Mouse (Mus musculus) embryo, embryonic 10.5 days (tissue): ENCODE results near the gene Npcd.
"Not testable (repeated sequence)": the region's sequence is repeated elsewhere in the genome, so short reads cannot be mapped to it uniquely, and the experiment has no call there.

Experiments used
- DNase-seq: peaks from one replicate; pipeline ENCODE4 v3.0.0-alpha.2; 2015; ENCODE audit warnings: low spot score

Gene Npcd

DNA sequence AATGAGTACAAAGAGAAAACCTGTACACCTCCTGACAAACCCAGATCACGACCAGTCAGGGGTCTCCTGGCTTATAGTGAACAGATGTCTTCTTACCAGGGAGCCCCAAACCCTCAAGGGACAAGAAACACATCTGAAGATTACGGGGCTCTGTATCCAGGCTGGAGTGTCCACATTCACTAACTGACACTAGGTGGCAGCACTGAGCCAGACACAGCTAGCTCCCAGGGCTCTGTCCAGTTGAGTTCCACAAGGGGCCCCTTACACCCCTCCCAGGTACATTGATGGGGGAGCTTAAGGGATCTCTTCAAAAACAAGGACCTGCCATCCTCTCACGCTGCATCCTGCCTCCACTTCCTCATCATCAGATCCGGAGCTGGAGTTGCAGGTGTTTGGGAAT lies 3.6 kb downstream of the Npcd start:
- DNase-seq, result peak; percentile 91

DNA sequence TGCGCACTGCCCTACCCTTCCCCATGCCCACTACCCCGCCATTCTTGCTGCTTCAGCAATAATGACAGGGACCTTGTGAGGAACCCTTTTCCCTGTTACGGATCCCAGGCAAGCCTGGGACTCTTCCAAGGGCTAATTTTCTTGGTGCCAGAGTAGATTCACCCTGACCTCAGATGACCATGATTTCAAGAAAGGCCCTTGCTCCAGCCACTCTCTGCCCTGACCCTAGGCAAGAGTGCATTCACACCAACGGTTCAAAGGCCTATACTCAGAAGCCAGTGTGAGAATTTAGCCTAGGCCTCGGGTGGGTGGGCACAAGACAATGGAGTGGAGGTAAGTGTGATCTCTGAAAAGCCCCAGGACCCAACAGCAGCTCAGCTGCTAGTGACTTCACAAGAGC lies 4.6 kb downstream of the Npcd start:
- DNase-seq, result no peak

DNA sequence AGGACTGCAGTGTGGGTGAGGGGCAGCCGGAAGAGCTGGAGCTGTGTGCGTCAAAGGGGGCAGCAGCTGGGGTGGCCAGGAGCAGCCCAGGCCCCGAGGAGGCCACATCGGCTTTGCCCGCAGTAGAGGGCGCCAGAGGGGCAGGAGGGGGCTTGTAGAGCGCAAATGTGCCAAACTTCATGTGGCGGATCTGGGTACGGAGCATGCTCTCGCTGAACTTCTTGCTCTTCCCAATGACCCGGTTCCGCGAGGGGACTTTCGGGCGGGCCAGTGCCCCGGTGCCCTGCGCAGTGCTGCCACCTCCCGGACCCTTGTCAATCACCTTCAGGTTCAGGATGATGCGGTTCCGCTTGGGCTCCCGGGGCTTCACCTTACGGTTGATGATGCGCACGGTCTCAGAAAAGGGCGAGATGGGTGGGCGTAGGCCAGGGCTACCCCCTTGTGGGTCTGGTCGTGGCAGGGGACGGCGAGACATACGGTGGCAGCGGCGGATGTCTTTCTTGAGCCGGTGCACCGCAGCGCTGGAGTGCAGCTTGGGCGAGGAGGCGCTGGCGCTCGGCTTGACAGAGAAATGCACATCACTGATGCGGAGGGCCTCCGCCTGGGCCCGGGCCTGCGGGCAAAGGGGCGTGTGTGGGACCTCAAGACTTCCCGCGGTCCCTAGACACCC lies 5.5 kb downstream of the Npcd start:
- peak; percentile 38 for DNase-seq

DNA sequence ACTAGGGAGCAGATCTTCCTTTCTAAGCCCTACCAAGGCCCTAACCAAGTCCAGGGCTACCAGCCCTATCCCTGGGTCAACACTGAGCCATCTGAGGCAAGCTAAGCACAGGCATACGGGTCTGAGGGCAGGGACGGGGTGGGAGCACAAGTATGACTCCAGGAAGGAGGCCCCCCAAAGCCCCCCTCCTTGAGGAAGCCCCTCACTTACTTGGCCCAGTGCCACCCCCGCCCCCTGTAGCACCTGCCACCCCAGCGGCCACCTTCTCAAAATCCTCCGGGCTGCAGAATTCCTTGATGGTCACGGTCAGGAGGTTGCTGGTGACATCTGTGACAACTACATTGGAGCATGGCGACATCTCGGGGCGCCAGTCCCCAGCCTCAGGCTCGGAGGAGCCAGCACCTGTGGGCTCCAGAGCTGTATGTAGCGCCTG lies 6.2 kb downstream of the Npcd start:
- no peak for DNase-seq

DNA sequence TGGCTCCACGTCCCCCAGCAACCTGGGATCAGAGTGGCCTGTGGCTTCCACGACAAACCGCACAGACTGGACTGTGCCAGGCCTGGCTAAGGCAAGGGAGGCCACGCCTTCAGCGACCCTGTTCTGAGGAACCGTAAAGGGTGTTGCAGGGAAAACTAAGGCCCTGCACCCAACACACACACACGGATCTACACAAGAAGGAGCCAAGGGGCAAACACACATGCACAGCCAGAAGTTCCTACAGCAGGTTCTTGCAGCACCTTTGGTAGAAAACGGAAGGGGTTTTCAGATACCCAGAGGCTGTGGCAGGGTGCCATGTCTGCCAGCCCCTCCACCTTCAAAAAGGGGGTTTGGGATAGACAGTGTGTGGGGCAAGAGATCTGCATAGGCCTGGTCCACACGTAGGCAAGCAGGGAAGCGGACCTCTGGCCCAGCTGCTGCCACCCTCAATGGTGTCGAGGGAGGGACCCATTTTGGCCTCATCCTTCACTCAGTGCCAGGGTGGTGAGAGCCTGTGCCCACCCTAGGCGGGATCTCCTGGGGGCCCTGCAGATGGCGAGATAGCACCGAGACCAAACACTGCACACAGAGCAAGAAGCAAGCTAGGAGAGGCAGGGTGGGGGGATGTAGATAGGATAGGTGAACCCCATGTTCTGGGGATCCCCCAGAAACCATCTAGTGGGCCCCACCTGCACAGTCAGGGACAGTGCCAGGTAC lies 6.8 kb downstream of the Npcd start:
- no peak for DNase-seq

DNA sequence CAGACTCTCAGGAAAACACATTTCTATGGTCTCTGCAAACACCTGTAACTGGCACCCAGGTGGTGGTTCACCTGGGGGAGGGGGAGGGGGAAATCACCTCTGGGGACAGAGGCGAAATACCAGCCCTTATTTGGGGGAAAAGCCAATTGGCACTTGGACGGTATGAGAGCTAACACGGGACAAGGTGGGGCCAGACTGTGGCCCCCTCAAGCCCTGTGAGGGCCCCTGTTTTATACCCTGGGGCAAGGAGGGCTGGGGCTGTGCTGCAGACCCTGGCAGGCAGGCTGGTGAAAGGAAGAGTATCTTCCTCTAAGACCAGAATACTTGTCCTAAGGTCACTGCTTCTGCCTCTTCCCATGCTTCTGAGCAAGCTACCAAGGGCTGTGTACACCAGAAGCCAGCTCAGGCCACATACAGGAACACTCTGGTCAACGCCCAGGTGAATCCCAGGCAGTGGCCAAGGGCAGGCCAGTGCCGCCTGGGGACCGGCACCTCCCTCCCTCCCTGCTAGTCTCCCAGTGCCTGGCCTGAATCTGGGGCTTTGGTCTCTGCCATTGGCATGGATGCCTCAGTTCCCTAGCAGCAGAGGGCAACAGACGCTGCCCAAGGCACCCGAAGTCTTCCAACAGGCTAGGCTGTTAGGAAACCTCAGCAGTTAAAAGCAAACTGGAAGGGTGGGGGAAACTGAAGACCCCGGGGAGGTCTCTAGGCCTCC lies 7.7 kb downstream of the Npcd start:
- DNase-seq, result no peak

DNA sequence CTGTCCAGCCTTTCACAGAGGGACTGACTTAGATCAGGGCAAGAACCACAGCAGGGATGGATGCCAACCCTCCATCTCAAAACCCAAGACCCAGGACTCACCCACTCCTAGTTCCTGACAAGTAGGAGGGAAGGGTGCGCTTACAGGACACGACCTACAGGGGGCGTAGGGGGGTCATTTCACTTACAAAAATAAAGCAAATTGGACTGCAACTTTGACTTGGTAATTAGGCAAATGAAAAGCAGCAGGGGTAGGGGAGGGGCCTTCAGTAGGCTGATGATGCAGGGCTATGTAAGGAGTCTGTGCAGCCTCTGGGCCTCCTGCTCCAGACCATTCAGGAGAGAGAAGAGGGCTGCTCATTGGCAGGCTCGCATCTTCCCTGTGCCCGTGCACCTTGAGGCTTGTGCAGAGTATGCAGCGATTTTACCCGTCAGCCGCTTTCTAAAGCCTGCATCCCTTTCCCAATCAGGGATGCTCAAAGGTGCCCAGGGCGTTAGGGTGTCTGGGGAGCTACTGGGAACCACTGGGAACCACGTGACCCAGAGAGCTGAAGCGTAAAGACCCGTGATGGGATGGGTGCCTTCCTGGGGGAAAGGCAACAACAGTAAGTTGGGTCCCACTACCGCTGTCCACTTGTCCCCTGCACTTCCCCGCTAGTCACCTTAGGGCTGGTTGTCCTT lies 8.8 kb downstream of the Npcd start:
- peak; percentile 55 for DNase-seq

DNA sequence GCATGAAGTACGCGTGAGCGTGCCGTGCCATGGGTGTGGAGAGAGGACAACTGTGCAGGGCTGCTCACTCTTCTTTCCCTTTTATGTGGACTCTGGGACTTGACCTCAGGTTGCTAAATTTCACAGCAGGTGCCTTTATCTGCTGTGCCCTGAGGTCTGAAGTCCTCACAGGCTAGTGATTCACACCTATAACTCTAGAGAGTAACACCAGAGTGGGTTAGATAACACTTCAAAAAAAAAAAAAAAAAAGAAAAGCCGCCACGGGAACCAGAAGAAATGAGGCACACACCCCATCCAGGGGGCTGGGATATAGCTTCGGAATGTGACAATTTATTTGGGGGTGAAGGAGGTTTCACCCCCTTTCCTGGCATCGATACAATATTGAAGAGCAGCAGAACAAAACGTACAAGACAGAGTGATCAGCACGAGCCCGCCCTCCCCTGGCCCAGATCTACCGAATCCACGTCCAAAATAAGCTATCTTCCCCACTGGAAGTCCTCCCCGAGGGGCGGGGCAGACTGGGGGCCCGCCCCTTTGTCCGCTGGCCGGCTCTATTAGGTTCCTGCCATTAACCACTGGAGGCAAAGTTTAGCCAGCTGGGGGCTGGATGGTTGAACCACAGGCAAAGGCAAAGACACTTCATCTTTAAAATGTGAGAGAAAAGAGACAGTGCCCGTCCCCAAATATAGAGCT lies 10.3 kb downstream of the Npcd start:
- DNase-seq, result no peak

DNA sequence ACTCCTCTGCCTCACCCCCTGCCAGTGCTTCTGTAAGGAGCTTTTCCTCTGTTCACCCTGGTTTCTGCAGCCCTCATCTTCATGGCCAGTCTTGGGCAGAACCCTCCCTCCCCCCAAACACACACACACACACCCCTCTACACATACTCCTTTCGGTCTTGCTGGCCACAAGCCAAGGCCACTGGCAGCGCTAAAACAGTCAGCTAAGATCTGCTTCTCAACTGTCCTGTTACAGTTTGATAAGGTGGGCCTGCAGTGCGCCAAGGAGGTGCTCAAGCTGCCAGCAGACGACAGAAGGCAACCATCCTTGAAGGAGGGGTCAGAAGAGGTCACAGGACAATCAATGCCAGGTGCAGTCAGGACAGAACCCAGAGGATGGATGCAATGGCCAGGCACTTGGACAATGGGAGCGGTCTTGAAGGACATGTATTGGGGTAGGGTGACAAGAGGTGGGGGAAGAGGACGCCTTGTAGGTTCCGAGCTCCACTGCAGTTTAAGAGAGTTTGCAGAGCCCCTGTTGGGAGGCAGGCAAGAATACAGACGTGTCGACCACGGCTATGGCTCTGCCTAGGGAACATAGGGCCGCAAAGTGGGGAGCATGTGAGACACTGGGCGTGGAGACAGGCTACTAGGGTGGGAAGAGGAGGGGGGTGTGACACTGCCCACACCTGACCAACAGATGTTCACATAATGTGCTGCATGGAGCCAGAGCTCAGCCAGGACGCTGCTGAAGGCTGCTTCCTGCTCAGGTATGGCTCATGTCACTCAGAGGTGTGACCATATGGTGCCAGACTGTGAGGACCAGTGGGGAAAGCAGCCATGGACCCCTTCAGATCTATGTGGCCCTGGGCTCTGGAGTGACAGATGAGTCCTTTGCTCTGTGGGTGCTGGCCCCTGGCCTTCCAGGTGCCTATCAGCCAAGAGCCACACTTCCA lies 11.5 kb downstream of the Npcd start:
- no peak for DNase-seq

DNA sequence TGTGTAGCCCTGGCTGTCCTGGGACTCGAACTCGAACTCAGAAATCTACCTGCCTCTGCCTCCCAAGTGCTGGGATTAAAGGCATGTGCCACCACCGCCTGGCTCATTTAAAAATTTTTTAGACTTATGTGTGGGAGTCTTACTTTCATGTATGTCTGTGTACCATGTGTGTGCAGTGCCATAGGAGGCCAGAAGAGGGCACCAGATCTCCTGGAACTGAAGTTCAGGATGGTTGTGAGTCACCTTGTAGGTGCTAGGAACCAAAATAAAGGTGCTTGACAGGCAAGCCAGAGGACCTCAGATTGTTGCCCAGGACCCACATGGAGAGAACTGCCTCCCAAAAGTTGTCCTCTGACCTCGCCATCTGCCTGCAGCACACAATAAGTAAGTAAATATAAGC lies 15.7 kb downstream of the Npcd start:
- DNase-seq, result no peak

DNA sequence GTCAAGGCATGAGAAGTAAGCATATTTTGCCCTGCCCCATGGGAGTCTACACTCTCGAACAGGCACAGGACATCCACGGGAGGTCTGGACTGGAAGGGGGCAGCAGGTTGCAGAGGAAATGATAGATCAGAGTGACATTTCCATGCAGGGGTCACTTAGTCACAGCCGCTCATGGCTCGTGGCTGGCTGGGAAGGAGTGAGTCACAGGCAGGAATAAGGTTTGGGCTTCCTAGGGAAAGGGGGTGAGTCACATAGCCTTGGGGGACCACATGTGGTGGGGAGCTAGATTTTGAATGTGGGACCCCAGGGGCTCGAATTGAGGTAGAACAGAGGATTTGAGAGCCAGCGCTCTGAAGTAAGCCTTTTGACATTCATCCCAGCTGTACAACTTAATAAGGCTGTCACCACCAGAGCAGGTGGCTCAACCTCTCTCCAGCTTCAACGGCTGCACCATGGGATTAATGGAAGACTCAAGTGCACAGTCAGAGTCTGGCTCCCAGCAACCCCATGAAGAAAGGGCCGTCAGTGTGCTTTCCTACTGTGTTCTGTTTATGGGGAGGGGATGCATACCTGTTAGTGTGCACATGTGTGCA lies 20.3 kb downstream of the Npcd start:
- no peak for DNase-seq

DNA sequence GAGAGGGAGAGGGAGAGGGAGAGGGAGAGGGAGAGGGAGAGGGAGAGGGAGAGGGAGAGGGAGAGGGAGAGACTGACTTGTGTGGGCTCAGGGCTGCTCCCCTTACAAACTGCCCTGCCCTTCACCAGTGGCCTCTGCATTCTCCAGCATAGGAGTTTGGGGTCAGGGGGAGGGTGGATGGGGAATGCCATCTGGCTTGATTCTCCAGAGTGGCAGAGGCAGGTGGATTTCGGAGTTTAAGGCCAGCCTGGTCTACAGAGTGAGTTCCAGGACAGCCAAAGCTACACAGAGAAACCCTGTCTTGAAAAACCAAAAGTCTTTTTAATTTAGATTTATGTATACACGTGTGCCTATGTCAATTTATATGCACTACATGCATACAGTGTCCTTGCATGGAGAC lies 21.2 kb downstream of the Npcd start:
- DNase-seq, result not testable (repeated sequence)

DNA sequence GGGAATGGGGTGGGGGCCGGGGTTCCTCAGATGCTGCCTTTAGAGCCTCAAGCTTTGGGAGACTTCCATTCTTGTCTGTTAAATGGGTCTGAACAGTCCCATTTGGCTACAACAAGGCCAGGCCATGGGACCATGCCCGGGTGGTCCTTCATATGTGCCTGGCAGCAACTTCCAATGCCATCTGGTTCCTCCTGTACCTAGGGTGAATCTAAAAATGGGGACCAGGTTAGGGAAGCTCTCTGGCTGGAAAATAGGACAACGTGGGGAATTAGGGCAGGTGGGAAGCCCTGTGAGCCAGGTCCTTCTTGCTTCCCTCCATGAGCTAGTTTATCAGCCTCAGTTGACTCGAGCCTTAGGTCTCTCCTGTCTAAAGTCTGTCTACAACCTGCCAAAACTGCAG lies 23.0 kb downstream of the Npcd start:
- DNase-seq, result no peak

DNA sequence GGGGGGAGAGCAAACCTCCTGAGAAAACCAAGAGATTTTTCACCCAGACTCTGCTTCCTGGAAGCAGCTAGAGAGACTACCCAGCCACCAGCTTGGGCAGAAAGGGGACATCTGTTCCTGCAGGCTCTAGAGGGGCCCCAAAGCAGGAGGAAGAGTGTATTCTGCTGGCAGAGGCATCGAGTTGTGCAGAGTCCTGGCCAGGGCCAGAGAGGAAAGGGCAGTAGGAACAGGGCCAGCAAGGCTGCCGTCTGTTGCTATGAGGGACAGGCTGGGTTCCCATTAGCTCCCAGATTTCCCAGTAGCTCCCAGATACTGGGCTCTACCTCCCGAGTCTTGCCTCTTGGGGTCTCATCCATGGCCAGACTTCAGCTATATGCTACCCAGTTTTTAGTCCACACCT lies 24.0 kb downstream of the Npcd start:
- no peak for DNase-seq

DNA sequence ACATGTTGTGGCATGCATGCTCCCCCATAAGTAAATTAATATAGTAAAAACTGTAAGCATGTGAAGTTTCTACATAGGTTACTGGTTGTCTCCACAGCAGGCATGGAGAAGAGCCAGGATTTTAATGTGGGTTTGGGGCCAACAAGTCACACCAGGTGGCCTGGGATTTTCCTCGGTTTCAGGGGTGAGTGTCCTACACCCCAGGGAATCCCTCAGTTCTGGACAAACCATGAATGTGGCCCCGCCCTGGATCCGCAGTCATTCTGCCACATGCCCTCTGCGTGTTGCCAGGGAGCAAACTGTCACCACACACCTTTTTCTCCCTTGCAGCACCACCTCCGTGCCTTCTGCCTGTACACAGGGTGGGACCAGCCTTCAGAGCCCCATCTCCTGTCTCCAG lies 25.4 kb downstream of the Npcd start:
- no peak for DNase-seq

DNA sequence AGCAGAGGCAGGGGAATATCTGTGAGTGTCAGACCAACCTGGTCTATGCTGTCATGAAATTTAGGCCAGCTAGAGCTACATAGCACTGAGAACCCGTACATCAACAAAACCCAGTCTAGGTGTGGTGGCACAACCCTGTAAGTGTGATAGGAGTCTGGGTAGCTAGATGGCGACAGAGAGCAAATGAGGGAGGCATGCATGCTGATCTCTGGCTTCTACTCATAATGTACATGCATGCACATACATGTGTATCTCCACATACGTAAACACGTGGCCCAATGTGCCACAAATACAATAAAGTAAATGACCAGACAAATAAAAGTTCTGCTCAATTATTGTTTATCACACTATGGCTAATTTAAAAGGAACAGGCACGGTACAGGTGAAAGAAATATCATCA lies 25.9 kb downstream of the Npcd start:
- peak; percentile 73 for DNase-seq

DNA sequence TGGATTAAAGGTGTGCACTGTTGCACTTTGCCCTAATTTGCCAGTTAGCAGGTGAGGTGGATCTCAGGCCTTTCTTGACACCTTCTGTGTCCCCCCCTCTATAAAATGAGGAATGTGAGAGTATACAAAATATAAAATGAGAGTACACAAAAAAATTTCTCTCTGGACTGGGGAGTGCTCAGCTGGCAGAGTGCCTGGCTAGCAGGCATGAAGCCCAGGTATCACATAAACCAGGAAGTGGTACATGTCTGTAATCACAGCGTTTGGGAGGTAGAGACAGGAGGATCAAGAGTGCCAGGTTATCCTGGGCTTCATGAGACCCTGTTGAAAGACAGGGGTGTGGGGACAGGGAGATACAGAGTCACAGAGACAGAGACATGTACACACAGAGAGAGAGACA lies 27.0 kb downstream of the Npcd start:
- no peak for DNase-seq

DNA sequence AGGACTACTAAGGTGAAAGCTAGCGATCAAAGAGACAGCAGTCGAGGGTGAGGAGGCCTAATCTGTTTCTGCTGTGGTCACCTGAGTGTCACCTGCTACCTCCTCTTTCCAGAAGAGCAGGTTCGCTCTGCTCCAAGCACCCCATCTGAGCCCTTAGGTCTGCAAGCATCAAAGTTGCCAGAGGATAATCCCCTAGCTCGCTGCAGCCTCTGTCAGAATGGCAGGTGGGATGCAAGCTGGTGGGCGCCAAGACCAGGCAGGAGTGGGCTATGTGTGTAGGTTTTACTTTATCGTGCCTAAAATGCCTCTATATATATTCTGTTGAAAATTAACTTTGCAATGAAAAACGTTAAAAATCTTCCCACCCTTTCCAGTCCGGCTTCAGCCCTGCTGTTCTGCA lies 28.8 kb downstream of the Npcd start:
- DNase-seq, result no peak

DNA sequence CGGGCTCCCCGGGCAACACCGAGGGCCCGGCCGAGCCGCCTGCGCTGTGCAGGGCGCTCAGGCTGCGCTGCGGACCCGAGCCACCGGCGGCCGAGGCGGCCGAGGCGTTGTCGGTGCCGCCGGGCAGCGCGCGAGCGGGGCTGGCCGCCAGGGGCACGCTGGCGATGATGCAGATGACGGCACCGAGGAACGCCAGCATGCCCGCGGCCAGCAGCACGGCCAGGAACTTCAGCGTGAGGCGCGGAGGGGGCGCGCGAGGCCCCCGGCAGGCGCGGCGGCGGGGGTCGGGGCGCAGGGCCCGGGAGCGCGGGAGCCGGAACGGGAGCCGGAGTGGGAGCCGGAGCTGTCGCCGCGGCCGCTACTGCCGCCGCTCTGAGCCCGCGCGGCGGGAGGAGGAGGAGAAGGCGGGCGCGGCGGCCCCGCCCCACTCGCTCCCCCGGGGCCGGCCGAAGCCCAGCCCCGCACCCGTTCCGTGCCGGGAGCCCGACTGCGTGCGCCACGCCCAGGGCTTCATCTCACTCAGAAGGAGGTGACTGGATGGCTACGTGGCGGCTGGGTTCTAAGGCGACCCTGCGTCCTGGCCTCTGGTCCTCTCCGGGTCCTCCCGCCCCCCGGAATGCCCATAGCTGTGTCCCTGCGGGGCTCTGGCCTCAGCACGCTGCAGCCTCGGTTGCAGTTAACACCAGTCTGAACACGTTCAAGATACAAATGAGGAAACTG lies 29.5 kb downstream of the Npcd start, which contains the start of gene Nptxr:
TSS of gene Nptxr (minus strand) at position 415 of the 720 bp plus-strand sequence.
- DNase-seq, result peak; percentile 68
